Mouse (Mus musculus) splenic B cell, adult 2 months (primary cell): ENCODE results near the gene Chtf18.

Experiments
- DNase-seq: peaks from one replicate; pipeline ENCODE4 v3.0.0-alpha.2; 2011; ENCODE audit warnings: low read depth, low spot score
- H3K27me3 ChIP-seq: 2 replicates; pipeline ENCODE4 v1.6.1; 2012; ENCODE audit warnings: mild to moderate bottlenecking, low read length, moderate library complexity, mixed read lengths; ENCODE audit not compliant: control insufficient read depth, poor library complexity, insufficient read depth, severe bottlenecking
- H3K36me3 ChIP-seq: 2 replicates; pipeline ENCODE4 v1.6.1; 2012; ENCODE audit warnings: mild to moderate bottlenecking, low read length, moderate library complexity, mixed read lengths; ENCODE audit not compliant: control insufficient read depth, poor library complexity, insufficient read depth, severe bottlenecking

Gene Chtf18

DNA sequence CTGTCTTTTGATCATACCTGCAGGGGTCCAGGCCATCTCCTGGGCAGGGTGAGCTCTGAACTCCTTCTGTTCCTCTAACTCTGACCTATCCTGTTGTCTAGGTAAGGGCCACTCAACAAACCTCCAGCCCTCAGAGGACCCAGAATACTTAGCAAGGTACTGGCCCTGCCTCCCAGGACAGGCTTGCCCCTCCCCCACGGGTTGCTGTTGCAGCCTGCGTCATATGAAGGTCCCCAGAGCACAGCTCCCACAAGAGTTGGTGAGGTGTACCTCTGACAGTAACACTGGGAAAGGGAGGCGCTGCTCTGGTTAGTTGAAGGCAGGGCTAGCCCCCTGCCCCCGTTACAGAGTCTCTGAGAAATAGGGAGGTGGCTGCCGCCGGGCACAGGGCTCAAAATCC is 11.1 kb downstream of the Chtf18 start:
- H3K27me3 ChIP-seq: no peaks in the 10 kb centered on the region

GRCm38 (mm10) chr17:25715627-25716026 is 11.6 kb downstream of the Chtf18 start:
- H3K36me3 ChIP-seq: no peaks in the 10 kb centered on the region
- DNase-seq: no peak
- no peaks in the 10 kb centered on the region for H3K27me3 ChIP-seq

More for the DNA sequence above, 11.1 kb downstream of the Chtf18 start:
- DNase-seq: no peak
- H3K36me3 ChIP-seq: no peaks in the 10 kb centered on the region

DNA sequence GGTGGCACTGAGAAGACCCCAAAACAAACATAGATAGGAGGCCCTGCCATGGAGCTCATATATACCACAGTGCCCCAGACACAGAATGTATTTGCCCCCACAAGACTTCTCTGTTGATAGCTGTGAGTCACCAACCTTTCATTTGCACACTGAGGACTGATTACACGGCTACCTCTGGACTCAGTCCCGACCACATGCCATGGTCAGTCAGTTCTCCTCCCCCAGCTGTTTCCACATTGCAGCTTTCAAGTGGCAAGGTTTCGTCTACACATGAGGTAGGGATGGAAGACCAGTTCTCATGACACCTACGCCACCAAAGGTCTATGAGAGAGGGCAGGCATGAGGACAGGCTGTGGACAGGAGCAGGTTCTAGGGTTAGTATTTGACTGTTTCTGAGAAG is 16.1 kb downstream of the Chtf18 start:
- Histone ChIP-seq H3K27me3 (no peaks in the 10 kb centered on the region), H3K36me3 (no peaks in the 10 kb centered on the region)
- DNase-seq: no peak

- DNase-seq: no peak
- Histone ChIP-seq H3K36me3 (no peaks in the 10 kb centered on the region), H3K27me3 (no peaks in the 10 kb centered on the region)
Measured at GRCm38 (mm10) chr17:25709994-25710393, 17.2 kb downstream of the Chtf18 start.

GRCm38 (mm10) chr17:25700863-25701496 is 26.2 kb downstream of the Chtf18 start:
- no peaks in the 10 kb centered on the region for H3K36me3 ChIP-seq
- peak; percentile 22 for DNase-seq

DNA sequence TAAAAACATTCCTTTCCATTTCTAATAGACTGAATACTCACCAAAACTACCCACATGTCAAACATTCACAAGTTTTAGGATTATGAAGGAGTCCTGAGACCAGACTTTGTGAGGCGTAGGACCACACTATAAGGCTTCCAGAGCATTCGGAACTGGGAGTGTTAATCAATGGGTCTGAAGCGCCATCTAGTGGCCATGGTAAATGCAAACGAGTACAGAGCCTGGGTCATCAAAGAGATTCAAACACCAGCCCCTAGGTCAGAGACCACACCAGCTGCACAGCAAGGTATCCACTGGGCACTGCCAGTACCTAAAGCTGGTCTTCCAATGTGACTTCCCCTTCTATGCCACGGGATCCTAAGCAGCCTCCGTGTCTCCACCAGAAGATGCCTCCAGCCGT is 28.8 kb downstream of the Chtf18 start:
- Histone ChIP-seq H3K36me3 (no peaks in the 10 kb centered on the region), H3K27me3 (no peaks in the 10 kb centered on the region)
- peak; percentile 85 for DNase-seq

More at GRCm38 (mm10) chr17:25700863-25701496, 26.2 kb downstream of the Chtf18 start:
- H3K27me3 ChIP-seq: no peaks in the 10 kb centered on the region

- DNase-seq: no peak
- Histone ChIP-seq H3K36me3 (no peaks in the 10 kb centered on the region), H3K27me3 (no peaks in the 10 kb centered on the region)
Measured at GRCm38 (mm10) chr17:25696263-25696662, 31.0 kb downstream of the Chtf18 start.

DNA sequence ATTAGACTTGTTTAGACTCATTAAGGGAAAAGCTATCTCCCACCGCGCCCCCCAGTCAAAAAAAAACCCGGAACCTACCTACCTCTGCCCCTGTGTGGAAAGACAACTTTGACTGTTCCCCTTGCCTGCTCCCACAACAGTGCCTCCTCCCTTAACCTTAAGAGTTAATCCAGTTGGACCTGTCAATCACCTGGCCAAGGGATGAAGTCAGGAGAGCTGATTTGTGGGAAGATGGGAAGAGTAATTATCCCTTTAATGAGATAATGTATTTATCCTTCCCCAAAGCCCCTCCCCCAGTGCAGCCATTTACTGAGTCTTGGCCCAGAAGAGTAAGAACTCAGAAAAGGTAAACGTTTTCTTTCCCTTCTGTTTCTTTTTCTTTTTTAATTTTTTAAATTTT is 38.3 kb downstream of the Chtf18 start:
- H3K36me3 ChIP-seq: no peaks in the 10 kb centered on the region
- DNase-seq: no peak
- no peaks in the 10 kb centered on the region for H3K27me3 ChIP-seq

GRCm38 (mm10) chr17:25686323-25686722 is 40.9 kb downstream of the Chtf18 start:
- H3K36me3 ChIP-seq: no peaks in the 10 kb centered on the region
- no peaks in the 10 kb centered on the region for H3K27me3 ChIP-seq
- peak; percentile 36 for DNase-seq

- DNase-seq: no peak
Measured at GRCm38 (mm10) chr17:25681636-25682035, 45.6 kb downstream of the Chtf18 start.

DNA sequence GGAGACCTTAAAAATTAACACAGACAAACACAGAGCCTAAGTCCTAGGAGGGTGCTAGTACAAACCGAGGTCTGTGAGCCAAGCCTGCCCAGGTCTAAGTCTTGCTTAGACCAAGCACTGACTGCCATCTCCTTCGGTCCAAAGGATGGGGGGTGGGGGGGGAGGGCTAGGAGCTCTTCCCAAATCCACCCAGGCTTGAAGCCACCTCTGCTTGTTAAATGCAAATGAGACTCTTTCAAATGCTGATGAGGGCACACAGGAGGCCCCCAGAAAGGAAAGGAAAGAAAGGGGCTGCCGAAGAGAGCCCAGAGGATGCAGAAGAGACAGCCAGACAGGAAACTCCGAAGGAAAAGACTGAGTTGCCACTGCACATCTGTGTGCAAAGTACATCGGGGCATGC is 47.4 kb downstream of the Chtf18 start:
- no peaks in the 10 kb centered on the region for H3K36me3 ChIP-seq
- DNase-seq: no peak
- no peaks in the 10 kb centered on the region for H3K27me3 ChIP-seq

More at GRCm38 (mm10) chr17:25681636-25682035, 45.6 kb downstream of the Chtf18 start:
- no peaks in the 10 kb centered on the region for H3K36me3 ChIP-seq
- H3K27me3 ChIP-seq: no peaks in the 10 kb centered on the region

- DNase-seq: peak; percentile 76
- Histone ChIP-seq H3K27me3 (no peaks in the 10 kb centered on the region), H3K36me3 (no peaks in the 10 kb centered on the region)
Measured at GRCm38 (mm10) chr17:25677969-25678368, 49.2 kb downstream of the Chtf18 start.

DNA sequence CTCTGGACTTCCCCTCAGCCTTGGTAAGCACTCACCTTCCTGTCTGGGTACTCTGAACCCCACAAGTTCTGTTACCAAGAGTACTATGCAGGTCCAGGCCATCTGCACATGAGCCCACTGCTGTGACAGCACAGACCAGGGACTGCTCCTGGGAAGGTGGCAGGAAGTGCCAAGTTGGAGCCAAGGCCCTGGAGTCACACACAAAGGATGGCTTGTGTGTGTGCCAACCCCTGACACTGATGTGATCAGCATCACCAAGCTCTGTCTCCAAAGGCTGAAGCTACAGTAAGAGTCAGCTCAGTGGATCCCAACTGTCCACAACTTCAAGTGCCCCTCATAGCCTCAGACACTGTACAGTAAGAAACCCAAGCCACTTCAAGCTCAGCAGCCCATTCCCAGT is 54.2 kb downstream of the Chtf18 start:
- Histone ChIP-seq H3K36me3 (no peaks in the 10 kb centered on the region), H3K27me3 (no peaks in the 10 kb centered on the region)
- DNase-seq: no peak
